Mouse (Mus musculus) cerebellum, adult 18-20 months (tissue): ENCODE measurements around the gene Chil5.
"Not testable (repeated sequence)": the region's sequence is repeated elsewhere in the genome, so short reads cannot be mapped to it uniquely, and the experiment has no call there.

Source experiments
- DNase-seq, 2 experiments: peaks; one replicate each; pipeline ENCODE4 v3.0.0; 2021

The Chil5 gene

GRCm38 (mm10) chr3:106032781-106033180 lies at the start of gene Chil5:
Gene Chil5, minus strand, starts transcription at chr3:106032814.
- peak; percentile 30 to 47 for DNase-seq

GRCm38 (mm10) chr3:106074824-106075223 lies 42.2 kb upstream of the Chil5 start:
- no peak for DNase-seq

- no peak for DNase-seq
Measured at GRCm38 (mm10) chr3:106070994-106071393, 38.4 kb upstream of the Chil5 start.

GRCm38 (mm10) chr3:106067707-106068106 lies 35.1 kb upstream of the Chil5 start:
- not testable (repeated sequence) for DNase-seq

- peak; percentile 47 to 54 for DNase-seq
Measured at GRCm38 (mm10) chr3:106057966-106058365, 25.4 kb upstream of the Chil5 start.

- no peak for DNase-seq
Measured at GRCm38 (mm10) chr3:106051896-106052295, 19.3 kb upstream of the Chil5 start.

- no peak for DNase-seq
Measured at GRCm38 (mm10) chr3:106040306-106040705, 7.7 kb upstream of the Chil5 start.

GRCm38 (mm10) chr3:106024135-106024534 lies 8.5 kb downstream of the Chil5 start:
- no peak for DNase-seq

- DNase-seq, result peak; percentile 35 to 47
Measured at GRCm38 (mm10) chr3:106021840-106022239, 10.8 kb downstream of the Chil5 start.

GRCm38 (mm10) chr3:106014546-106014945 lies 18.1 kb downstream of the Chil5 start, which contains the start of gene Pifo:
Gene Pifo, minus strand, starts transcription at chr3:106014646.
- DNase-seq, result no peak

GRCm38 (mm10) chr3:106003360-106003759 lies 29.3 kb downstream of the Chil5 start:
- DNase-seq, result not testable (repeated sequence)

- DNase-seq, result peak; percentile 23 to 24
Measured at GRCm38 (mm10) chr3:106001416-106002370, 30.9 kb downstream of the Chil5 start.

GRCm38 (mm10) chr3:106000707-106001375 lies 31.8 kb downstream of the Chil5 start:
- no peak for DNase-seq

GRCm38 (mm10) chr3:105994730-105995129 lies 37.9 kb downstream of the Chil5 start:
- no peak for DNase-seq

- peak; percentile 38 to 63 for DNase-seq
Measured at GRCm38 (mm10) chr3:105991653-105992283, 40.8 kb downstream of the Chil5 start.

GRCm38 (mm10) chr3:105989611-105990010 lies 43.0 kb downstream of the Chil5 start:
- DNase-seq, result not testable (repeated sequence)

- no peak for DNase-seq
Measured at GRCm38 (mm10) chr3:105974174-105974573, 58.4 kb downstream of the Chil5 start.

- DNase-seq, result no peak
Measured at GRCm38 (mm10) chr3:105973411-105973810, 59.2 kb downstream of the Chil5 start, which contains the start of gene Ovgp1. Gene Ovgp1, plus strand, starts transcription at chr3:105973711.

GRCm38 (mm10) chr3:105971831-105972446 lies 60.7 kb downstream of the Chil5 start:
- DNase-seq, result no peak
